Mouse (Mus musculus) gastrocnemius, adult 2 months (tissue): Measurements from ENCODE around the gene Olfr878. TPM values are rescaled to one million over a fixed set of nuclear protein-coding genes. Genes with fewer than 3 reads are reported as not detected.
A peak's percentile ranks its signal among the peaks of the same experiment; 100 is the strongest.

Experiments
- DNase-seq: peaks from one replicate; pipeline ENCODE4 v3.0.0; 2022
- H3K27ac ChIP-seq: fragments of 200-600 bp; 2 replicates; pipeline ENCODE4 v1.8.1; 2022; ENCODE audit warnings: mild to moderate bottlenecking
- H3K4me3 ChIP-seq: fragments of 200-600 bp; 2 replicates; pipeline ENCODE4 v1.8.1; 2022; ENCODE audit warnings: mild to moderate bottlenecking, moderate library complexity
- CTCF ChIP-seq: fragments of 200-600 bp; IDR thresholded peaks from 2 replicates; pipeline ENCODE4 v1.8.1; 2022; ENCODE audit warnings: antibody characterized with exemption, mild to moderate bottlenecking, moderate library complexity
- intact Hi-C: fragments of 180-260 bp; cut with DNase I; formaldehyde crosslinking; loops from one replicate; pipeline ENCODE4 v1.15.1; 2025
- long read RNA-seq, 2 experiments: library from polyadenylated mRNA; stranded (forward); transcript quantifications; one replicate each; pipeline ENCODE4 v2.0.0; 2021
- total RNA-seq, 2 experiments: library from RNA; stranded (reverse); gene quantifications; 2 replicates each; pipeline ENCODE4 v1.2.3; 2021

The Olfr878 gene
- not detected for total RNA-seq
- long read RNA-seq, experiment 1 = 0 reads
- long read RNA-seq, experiment 2 = 0 reads

DNA sequence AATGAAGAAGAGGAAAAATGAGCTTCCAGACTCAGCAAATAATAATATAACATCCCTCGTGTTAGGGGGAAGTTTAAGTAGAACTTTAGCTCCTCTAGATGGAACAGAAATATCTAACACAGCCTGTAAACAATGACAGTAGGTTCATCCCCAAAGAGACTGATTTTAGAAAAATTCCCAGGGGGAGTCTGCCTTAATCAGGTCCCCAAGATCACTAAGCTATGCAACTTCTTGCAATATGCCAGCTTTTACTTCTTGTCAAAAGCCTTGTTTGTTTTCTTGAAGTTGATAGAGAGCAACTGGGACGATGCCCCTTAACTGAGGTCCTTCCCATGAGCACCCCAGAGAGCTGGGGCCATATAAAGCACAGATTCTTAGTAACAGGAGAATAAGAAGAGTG is at the start of gene Olfr878:
Gene Olfr878 (plus strand): TSS at position 301 of the 400 bp plus-strand sequence.
- intact Hi-C loops = no loop called here
- H3K27ac ChIP-seq = no peak within 1 kb of the TSS
- no peak for TF ChIP-seq CTCF
- H3K4me3 ChIP-seq = no peak within 1 kb of the TSS
- DNase-seq = no peak

GRCm38 (mm10) chr9:37870246-37870645 is 47.4 kb upstream of the Olfr878 start:
- TF ChIP-seq CTCF = no peak
- DNase-seq = no peak
- Histone ChIP-seq H3K27ac (no peak overlapping the region), H3K4me3 (no peak overlapping the region)
- intact Hi-C loops = no loop called here

- no peak for TF ChIP-seq CTCF
- Histone ChIP-seq H3K27ac (no peak overlapping the region), H3K4me3 (no peak overlapping the region)
- intact Hi-C loops = no loop called here
- DNase-seq = no peak
Measured at GRCm38 (mm10) chr9:37871097-37871496, 46.5 kb upstream of the Olfr878 start.

GRCm38 (mm10) chr9:37871536-37871935 is 46.1 kb upstream of the Olfr878 start:
- no peak overlapping the region for H3K27ac ChIP-seq
- no peak for TF ChIP-seq CTCF
- DNase-seq = no peak
- intact Hi-C loops = no loop called here
- no peak overlapping the region for H3K4me3 ChIP-seq

- TF ChIP-seq CTCF = no peak
- intact Hi-C loops = no loop called here
- no peak for DNase-seq
- Histone ChIP-seq H3K4me3 (no peak overlapping the region), H3K27ac (no peak overlapping the region)
Measured at GRCm38 (mm10) chr9:37890960-37891359, 26.7 kb upstream of the Olfr878 start.

GRCm38 (mm10) chr9:37896661-37897060 is 21.0 kb upstream of the Olfr878 start, which contains the start of gene Olfr145:
Gene Olfr145, plus strand, starts transcription at chr9:37896724.
- intact Hi-C loops = no loop called here
- no peak for DNase-seq
- H3K4me3 ChIP-seq = no peak within 1 kb of the TSS
- TF ChIP-seq CTCF = no peak
- no peak within 1 kb of the TSS for H3K27ac ChIP-seq

GRCm38 (mm10) chr9:37905555-37905954 is 12.1 kb upstream of the Olfr878 start:
- intact Hi-C loops = no loop called here
- DNase-seq = no peak
- H3K4me3 ChIP-seq = no peak overlapping the region
- no peak overlapping the region for H3K27ac ChIP-seq
- TF ChIP-seq CTCF = no peak

- DNase-seq = no peak
- intact Hi-C loops = no loop called here
- TF ChIP-seq CTCF = no peak
- no peak overlapping the region for H3K27ac ChIP-seq
- H3K4me3 ChIP-seq = no peak overlapping the region
Measured at GRCm38 (mm10) chr9:37918018-37918417, 378 bp downstream of the Olfr878 start.

- no peak for DNase-seq
- no peak overlapping the region for H3K27ac ChIP-seq
Measured at GRCm38 (mm10) chr9:37924194-37924593, 6.6 kb downstream of the Olfr878 start.

GRCm38 (mm10) chr9:37925445-37925844 is 7.8 kb downstream of the Olfr878 start:
- Histone ChIP-seq H3K27ac (no peak overlapping the region), H3K4me3 (no peak overlapping the region)
- intact Hi-C loops = no loop called here
- DNase-seq = no peak
- TF ChIP-seq CTCF = no peak

More at GRCm38 (mm10) chr9:37924194-37924593, 6.6 kb downstream of the Olfr878 start:
- intact Hi-C loops = no loop called here
- no peak for TF ChIP-seq CTCF
- H3K4me3 ChIP-seq = no peak overlapping the region

GRCm38 (mm10) chr9:37926019-37927013 is 8.7 kb downstream of the Olfr878 start:
- intact Hi-C loops = no loop called here
- Histone ChIP-seq H3K27ac (no peak overlapping the region), H3K4me3 (no peak overlapping the region)
- DNase-seq = no peak
- no peak for TF ChIP-seq CTCF

- intact Hi-C loops = no loop called here
- no peak overlapping the region for H3K4me3 ChIP-seq
- TF ChIP-seq CTCF = peak; percentile 74
- no peak overlapping the region for H3K27ac ChIP-seq
- peak; percentile 23 for DNase-seq
Measured at GRCm38 (mm10) chr9:37932519-37932918, 14.9 kb downstream of the Olfr878 start.

DNA sequence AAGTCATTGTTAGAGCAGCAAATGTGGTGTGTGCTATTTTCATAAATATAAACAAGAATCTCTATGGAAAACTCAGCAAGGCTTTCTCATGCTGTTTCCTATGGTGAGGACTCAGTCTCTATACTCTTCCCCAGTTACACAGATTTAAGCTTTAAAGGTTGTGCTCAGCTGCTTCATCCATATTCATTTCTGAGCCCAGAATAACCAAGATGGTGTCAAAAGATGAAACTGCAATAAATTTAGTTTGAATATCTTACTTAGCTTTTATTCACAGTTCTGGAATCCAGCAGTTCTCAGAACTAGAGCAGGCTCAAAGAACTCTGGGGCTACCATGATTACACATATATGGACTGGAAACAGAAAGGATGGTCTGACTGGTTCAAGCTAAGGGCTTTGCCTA is 16.5 kb downstream of the Olfr878 start:
- DNase-seq = no peak
- Histone ChIP-seq H3K27ac (no peak overlapping the region), H3K4me3 (no peak overlapping the region)
- TF ChIP-seq CTCF = no peak
- intact Hi-C loops = no loop called here
